Mouse (Mus musculus) frontal cortex, postnatal 10 days (tissue): ENCODE results near the gene Mettl21e.
A peak's percentile ranks its signal among the peaks of the same experiment; 100 is the strongest.
"Not testable (repeated sequence)": the region's sequence is repeated elsewhere in the genome, so short reads cannot be mapped to it uniquely, and the experiment has no call there.

ENCODE experiments used
- DNase-seq, 2 experiments: peaks; one replicate each; pipeline ENCODE4 v3.0.0; 2022; ENCODE audit warnings: low spot score in 2 of 2, mixed read lengths in 1 of 2

Gene Mettl21e

GRCm38 (mm10) chr1:44218876-44219275 lies at the start of gene Mettl21e:
Mettl21e (minus strand) TSS chr1:44218961.
- no peak for DNase-seq

GRCm38 (mm10) chr1:44240440-44240839 lies 21.7 kb upstream of the Mettl21e start:
- not testable (repeated sequence) for DNase-seq

DNA sequence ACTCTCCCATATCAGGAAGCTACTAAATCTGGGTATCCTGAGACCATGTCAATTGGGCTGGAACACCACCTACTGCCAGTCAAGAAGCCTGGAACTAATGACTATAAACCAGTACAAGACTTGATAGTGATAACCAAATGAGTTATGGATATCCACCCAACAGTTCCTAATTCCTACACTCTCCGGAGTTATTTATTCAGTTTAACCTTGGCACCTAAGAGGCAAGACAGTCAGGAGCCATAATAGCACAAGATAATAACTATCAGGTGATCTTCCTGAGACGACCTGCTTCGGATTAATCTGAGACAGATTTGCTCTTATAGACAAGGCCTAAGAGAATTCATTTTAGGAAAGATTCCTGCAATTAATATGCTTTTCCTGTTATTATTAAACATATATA lies 21.2 kb upstream of the Mettl21e start:
- no peak for DNase-seq

- no peak for DNase-seq
These were observed 18.5 kb upstream of the Mettl21e start for GRCm38 (mm10) chr1:44237305-44237704.

- no peak for DNase-seq
These were observed 16.6 kb upstream of the Mettl21e start for GRCm38 (mm10) chr1:44235311-44235710.

GRCm38 (mm10) chr1:44234531-44234930 lies 15.8 kb upstream of the Mettl21e start:
- not testable (repeated sequence) for DNase-seq

DNA sequence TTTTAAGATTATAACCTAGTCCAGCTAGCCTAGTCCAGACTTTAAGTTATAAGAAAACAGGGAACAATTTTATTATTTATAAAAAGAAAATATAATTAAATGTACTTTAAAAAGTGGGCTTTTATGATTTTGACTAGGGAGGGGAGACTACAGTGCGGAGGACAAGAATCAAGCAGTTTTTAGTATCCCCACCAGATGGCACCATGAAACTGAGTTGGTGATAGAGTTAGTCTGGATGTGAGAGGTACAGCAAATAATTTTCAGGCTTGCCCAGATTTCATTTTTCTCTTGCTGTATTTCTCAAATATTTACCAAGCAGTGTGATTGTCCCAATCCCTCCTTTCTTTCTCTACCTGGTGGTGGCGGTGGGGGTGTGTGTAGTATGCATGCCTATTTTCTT lies 10.3 kb upstream of the Mettl21e start:
- peak in 1 of 2 experiments; percentile 49 for DNase-seq

DNA sequence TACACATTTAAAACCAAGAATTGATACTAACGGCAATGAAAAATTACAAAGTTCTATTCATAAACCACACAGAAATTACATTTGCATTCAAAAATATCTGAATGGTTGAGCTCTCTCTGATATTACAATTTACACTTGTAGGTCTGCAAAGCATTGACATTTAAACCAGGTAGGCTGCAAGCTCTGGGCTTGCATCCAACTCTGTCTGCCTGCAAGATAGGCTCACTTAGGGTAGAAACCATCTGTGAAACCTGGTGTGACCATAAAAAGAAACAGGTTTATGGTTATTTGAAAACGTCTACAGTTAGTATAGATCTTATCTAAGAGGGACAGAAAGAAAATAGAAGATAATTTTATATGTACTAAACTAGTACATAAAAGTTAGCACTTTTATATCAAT lies 1.6 kb downstream of the Mettl21e start:
- DNase-seq: no peak

- no peak for DNase-seq
These were observed 2.2 kb downstream of the Mettl21e start for GRCm38 (mm10) chr1:44216352-44217116.

DNA sequence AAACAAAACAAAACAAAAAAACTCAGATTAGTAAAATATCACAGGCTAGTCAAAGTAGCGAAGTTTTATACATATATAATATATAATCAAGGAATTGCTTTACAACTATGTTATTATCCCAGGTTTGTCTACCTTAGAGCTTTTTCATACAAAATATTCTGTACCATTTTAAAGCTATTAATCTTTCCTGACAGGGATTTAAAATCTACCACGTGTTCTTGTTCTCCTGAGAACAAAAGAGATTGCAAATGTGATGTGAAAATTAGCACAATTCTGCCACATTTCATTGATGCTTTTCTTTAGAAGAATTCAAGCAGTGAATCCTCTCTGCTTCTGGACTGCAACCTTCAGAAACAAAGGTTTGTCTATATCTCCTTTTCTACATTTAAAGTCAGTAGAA lies 4.3 kb downstream of the Mettl21e start:
- DNase-seq: no peak

- no peak for DNase-seq
These were observed 15.9 kb downstream of the Mettl21e start for GRCm38 (mm10) chr1:44202876-44203275.

- peak; percentile 31 to 64 for DNase-seq
These were observed 20.2 kb downstream of the Mettl21e start for GRCm38 (mm10) chr1:44198273-44199171.

DNA sequence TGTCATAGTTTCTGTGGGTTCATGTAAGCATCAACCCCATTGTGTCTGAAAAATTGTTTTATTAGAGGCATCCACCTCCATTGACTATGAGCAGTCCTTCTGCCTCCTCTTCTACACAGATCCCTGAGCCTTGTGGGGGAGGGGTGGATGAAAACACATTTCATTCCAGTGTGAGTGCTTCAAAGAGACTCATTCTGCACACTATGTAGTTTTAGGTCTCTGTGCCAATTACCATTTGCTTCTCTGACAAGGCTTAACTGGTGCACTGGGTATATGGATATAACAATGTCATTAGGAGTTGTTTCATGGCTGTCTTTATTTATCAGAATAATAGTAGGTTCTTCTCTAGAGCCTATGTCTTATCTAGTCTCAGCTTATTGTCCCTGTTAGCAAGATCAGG lies 32.4 kb downstream of the Mettl21e start:
- no peak for DNase-seq

GRCm38 (mm10) chr1:44178086-44178485 lies 40.7 kb downstream of the Mettl21e start:
- DNase-seq: no peak

DNA sequence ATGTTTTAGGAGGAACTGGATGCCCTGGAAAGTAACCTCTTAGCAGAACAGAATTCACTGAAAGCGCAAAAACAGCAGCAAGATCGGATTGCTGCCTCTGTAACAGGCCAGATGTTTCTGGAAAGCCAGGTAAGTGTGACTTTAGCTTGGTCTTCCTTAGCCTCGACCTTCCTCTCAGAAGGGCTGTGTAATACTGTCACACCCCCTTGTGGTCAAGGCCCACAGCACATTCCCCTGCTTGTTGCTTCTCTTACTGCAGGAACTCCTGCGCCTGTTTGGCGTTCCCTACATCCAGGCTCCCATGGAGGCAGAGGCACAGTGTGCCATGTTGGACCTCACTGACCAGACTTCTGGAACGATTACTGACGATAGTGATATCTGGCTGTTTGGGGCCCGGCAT lies 44.9 kb downstream of the Mettl21e start:
- DNase-seq: no peak

GRCm38 (mm10) chr1:44172656-44173055 lies 46.1 kb downstream of the Mettl21e start:
- no peak for DNase-seq

DNA sequence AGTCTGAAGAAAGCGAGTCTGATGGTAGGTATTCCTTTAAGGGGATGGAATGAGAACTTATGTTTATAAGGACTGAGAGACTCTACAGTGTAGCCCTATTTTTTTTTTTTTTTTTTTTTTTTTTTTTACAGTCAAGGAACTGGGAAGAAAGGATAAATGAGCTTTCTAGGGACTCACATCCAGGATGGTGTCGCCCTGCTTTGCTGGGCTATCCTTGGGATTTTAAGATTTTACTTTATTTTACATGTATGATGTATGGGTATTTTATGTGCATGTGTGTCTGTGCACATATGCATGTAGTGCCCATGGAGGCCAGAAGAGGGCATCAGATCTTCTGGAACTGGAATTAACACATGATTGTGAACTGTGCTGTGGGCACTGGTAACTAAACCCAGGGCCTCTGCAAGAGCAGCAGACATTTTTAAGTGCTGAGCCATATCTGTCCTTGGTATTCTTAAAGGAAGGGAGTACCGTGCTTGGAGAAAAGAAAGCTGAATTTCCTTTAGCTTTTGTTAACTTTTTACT lies 50.8 kb downstream of the Mettl21e start:
- no peak for DNase-seq

- no peak for DNase-seq
These were observed 56.4 kb downstream of the Mettl21e start for GRCm38 (mm10) chr1:44162389-44162788.

DNA sequence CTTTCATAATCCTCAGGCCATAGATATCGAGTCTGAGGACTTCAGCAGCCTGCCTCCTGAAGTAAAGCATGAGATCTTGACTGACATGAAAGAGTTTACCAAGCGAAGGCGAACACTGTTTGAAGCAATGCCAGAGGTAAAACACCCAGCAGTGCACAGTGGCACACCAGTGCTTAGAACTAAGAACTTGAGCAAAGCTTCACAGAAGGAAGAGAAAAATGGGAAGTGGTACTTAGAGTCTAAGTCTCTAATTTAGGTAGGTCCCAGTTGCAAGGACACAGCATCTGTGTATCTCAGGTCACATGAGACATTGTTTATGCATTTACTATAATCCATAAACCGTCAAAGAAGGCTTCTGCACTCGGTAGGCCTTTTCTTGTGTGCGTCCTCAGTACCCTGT lies 56.9 kb downstream of the Mettl21e start:
- no peak for DNase-seq

- DNase-seq: no peak
These were observed 60.4 kb downstream of the Mettl21e start for GRCm38 (mm10) chr1:44158317-44158716.

DNA sequence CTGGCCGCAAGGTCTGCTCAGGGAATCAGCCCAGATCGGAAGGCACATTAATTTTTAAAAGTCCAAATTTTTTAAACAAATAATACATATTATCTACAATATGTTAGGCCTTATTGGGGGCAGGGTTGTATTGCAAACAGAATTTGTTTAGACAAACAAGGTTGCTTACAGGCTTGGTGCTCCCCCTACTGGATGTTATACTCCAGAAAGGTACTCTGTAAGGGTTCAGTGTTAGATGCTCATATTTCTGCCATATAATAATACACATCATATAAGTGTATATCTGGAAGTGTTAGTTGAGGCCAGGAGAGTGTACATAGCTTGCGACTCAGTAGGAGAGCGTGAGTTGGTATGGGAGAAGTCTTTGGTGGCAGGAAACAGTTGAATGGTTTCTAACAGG lies 63.5 kb downstream of the Mettl21e start:
- DNase-seq: no peak
